Mouse (Mus musculus): ENCODE measurements at regions not wholly inside any gene's neighbourhood (a gene's known extent, or its start where the extent isn't known, plus 50 kb on each side); places are given as distances from the start of the nearest gene placed in this dataset.

DNA sequence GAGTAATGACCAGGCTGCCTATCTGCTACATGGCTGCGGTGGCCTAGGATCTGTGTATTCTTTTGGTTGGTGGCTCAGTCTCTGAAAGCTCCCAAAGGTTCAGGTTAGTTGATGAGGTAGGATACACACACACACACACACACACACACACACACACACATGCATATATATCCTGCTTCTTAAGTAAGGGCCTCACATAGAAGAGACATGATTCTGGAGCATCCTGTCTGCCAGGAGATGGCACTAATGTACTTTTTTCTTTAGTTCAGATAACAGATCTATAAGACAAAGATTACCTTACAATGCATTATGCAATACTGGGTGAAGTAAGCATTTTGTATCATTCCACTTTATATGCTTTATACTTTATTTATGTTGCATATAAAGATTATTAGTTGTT lies 149.8 kb downstream of the Ankrd7 start:
- DNase-seq: peak; percentile 45 to 56

DNA sequence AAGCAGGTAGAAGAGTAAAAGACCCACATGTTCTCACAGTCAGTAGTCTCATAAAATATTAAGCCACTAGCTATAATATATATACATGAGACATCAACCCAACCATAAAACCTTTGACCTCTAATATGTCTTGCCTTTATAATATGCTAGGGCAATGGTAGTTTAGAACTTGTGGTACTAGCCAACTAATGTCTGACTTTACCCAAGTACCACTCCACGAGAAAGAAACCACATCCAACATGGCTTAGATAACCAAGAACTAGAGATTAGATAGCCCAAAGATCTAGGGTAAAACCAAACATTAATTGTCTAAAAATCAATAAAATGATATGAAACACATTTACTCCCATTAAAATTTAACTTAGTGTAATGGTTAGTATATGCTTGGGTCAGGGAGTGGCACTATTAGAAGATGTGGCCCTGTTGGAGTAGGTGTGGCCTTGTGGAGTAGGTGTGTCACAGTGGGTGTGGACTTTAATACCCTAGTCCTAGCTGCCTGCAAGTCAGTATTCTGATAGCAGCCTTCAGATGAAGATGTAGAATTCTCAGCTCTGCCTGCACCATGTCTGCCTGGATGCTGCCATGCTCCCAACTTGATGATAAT lies 152.2 kb downstream of the Ankrd7 start:
- no peak for DNase-seq

DNA sequence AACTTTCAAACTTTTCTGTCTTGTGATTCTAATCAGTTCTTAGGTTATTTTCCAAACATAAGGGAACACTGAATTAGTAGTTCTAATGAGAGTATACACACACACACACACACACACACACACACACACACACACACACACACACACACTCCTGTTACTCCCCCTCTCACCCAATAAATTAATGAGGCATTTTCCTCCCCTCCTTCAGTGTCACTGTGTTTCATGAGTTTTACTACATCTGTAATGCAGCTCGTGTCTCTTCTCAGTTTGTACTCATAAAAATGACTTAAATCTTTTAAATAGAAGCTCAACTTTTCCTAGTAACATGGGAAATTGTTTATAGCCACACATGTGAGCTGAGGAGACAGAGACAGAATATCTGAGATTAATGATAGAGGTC lies 168.2 kb downstream of the Ankrd7 start:
- no peak for DNase-seq
